Mouse (Mus musculus): Measurements from ENCODE around the gene Kantr.

Gene Kantr

GRCm38 (mm10) chrX:152279384-152279783 lies 47.9 kb downstream of the Kantr start:
- no peak for DNase-seq (ENCODE audit: low spot score)

GRCm38 (mm10) chrX:152271189-152271588 lies 56.1 kb downstream of the Kantr start:
- DNase-seq (ENCODE audit: low spot score), result no peak
